Mouse (Mus musculus): ENCODE measurements around the gene Kcnj11.

Kcnj11 gene

GRCm38 (mm10) chr7:46045882-46046281, 54.7 kb downstream of the Kcnj11 start:
- no peak for DNase-seq

GRCm38 (mm10) chr7:46044106-46044505, 56.5 kb downstream of the Kcnj11 start:
- no peak for DNase-seq

Measured in cerebellum, postnatal 36 days (tissue).